Mouse (Mus musculus) granulocyte monocyte progenitor cell, adult 5-6 weeks (primary cell): ENCODE results near the gene Slc34a3. TPM values are rescaled to one million over a fixed set of nuclear protein-coding genes. Genes with fewer than 3 reads are reported as not detected.
A peak's percentile ranks its signal among the peaks of the same experiment; 100 is the strongest.

Experiments
- ATAC-seq: replicated peaks from 2 replicates; pipeline ENCODE4 v1.8.0; 2016; ENCODE audit warnings: mild to moderate bottlenecking, moderate TSS enrichment, inconsistent platforms; ENCODE audit not compliant: poor library complexity, severe bottlenecking
- total RNA-seq, 2 experiments: library from RNA; stranded (forward) in 1 of 2; stranded (reverse) in 1 of 2; fragments of 200-712, 200-1000 nt in 1 of 2; fragments of >200 nt in 1 of 2; fragmentation: Nextera tagmentation in 1 of 2; gene quantifications; 2 replicates each; pipeline ENCODE4 v1.2.3; 2014 to 2017

The Slc34a3 gene
- total RNA-seq, 2 experiments from 2014 or later, result not detected

DNA sequence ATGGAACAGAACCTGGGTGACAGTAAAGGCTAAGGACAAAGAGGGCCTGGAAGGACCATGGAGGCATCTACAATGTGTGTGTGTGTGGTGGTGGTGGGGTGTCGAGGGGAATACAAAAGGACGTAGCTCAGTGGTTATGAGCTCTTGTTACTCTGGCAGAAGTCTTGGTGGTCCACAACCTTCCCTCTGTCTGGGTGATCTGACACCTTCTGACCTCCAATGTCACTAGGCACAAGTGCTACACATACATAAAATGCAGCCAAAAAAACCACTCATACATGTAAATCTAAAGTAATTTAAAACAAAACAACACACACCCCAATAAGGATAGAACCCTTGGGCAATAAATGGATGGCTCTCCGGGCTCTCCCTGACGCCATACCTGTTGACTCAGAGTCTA, 6.8 kb downstream of the Slc34a3 start:
- no peak for ATAC-seq

DNA sequence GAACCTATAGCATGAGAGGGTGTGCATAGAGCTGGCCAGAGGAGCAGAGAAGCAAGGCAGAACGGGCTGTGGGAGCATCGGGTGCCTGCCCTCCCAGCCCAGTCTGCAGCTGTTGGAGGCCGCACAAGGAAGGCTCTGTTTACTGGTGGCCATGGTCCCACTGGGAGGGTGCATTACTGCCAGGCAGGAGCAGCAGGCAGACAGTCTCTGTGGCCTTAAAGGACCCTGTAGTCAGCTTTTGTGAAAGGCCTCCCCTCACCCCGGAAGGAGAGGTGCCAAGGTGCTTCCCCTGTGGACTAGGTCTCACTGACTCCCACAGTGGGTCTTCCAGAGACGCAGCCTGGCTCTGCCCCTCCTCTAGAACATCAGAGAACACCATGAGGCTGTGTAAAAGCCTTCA, 7.3 kb downstream of the Slc34a3 start:
- no peak for ATAC-seq

DNA sequence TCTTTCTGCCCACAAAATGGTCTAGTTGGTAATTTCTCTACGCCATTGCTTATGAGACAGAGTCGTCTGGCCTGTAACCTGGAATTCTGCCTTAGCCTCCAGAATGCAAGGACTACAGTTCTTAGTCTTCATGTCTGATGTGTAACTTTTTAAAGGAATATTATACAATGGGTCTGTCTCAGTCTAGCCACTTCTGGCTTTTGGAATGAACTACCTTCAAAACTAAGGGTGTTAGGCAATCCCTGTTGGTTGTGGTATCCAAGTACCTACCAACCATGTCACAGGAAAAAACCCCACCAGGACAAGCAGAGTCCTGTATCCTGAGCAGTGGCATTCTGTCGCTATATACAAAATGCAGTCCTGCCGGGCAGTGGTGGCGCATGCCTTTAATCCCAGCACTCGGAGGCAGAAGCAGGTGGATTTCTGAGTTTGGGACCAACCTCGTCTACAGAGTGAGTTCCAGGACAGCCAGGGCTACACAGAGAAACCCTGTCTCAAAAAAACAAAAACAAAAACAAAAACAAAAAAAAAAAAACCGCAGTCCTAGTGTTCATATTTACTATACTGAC, 8.3 kb downstream of the Slc34a3 start:
- ATAC-seq, result no peak

DNA sequence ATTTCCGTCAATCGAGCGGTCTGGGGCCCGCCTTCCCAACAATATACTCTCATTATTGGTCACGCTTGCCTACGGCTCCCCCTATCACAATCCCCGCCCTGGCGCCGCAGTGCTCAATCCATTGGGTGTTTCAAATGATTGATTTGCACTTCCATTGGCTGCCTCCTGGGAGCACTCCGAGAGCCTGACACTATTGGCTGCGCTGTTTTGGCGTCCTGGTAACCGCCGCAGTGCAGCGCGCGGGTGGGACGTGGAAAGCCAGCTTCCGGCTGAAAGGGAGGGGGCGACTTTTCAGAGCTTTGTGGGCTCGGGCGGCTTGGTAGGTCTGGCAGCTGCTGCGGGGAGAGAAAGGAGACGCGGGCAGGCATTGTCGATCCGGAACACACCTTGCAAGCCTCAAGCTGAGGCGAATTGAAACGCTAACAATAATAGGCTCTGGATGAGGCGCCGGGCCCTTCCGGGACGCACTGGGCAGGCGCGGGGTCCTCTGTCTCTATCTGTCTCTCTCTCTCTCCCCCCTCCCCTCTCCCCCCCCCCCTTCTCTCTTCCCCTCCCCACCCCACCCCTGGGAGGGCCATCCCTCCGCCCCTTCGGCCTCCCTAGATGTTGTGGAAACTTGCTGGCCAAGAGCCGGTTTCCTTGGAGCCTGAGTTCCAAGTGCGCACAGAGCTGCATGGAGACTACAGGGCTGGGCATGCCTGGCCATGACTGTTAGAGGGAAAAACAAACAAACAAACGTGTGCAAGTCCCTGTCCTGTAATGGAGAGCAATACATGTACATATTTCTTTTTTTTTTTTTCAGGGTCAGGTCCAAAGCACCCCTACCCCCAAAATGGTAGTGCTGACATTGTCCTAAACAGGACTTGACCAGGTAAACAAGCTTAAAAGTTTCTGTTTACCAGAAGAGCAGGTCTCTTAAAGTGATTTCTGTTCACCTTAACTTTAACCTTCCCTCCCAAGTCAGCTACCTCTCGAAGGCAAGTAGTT, 9.1 kb downstream of the Slc34a3 start:
- peak; percentile 66 for ATAC-seq

DNA sequence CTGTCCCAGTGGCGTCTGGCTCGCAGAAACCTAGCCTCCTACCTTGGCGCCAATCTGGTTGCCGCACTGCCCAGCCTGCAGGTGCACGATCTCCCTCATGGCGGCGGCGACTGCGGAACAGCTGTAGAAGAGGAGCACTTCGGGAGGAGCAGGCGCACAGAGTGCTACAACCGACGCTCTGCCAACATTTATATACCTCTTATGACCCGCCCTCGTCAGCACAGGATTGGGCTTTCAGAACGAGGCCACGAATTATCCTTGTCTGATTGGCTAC, 9.7 kb downstream of the Slc34a3 start, which contains the start of gene Tubb4b:
Tubb4b (minus strand) TSS at position 211 of the 274 bp plus-strand sequence.
- ATAC-seq, result peak; percentile 62; the same call in 1 of the 2 replicates

DNA sequence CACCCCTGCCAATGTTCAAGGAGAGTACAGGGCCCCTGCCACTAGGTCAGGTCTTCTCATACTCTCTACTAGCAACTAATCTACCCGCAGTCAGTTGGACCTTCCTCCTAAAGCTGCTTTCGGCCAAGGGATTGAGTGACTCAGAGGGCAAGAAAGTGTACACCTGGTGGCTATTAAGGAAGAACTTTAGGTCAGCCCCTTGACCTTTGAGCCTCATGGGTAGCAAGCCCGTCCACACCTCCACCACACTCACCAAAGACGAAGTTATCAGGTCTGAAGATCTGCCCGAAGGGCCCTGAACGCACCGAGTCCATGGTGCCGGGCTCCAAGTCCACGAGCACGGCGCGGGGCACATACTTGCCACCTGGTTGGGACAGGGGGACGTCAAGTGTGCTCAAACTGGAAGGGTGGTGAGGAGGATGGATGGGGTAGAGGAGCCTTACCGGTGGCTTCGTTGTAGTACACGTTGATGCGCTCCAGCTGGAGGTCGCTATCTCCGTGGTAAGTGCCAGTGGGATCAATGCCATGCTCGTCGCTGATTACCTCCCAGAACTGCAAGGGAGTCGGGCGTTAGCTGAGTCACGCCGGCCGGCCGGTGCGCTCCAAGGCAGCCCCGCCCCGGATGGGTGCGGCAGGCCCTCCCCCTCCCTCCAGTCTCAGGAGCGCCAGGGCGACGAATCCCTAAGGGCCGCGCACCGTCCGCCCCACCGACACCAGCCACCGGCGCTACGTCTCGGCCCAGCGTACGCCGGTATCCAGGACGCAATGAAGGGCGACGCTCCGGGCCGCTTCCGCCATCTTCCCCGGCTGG, 10.3 kb downstream of the Slc34a3 start:
- ATAC-seq, result peak; percentile 56

DNA sequence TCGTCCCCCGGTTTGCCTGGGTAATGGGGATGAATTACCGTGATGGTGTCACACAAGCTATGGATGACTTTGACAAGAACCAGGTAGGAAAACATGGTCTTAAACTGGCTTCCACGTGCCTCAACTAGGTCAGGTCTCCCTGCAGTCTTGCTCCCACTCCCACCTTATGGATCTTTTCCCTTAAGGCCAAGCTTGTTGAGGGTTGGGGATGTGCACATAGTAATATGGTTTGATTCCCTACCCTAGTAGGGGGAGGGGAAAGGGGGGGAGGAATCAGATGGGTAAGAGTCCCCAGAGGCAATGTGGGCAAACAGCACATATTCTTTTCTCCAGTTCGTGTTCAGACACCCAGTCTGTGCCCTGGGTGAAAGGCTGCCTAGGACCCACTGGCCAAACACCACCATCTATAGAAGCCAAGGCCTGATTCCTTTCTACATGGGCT, 12.8 kb downstream of the Slc34a3 start:
- ATAC-seq, result no peak

DNA sequence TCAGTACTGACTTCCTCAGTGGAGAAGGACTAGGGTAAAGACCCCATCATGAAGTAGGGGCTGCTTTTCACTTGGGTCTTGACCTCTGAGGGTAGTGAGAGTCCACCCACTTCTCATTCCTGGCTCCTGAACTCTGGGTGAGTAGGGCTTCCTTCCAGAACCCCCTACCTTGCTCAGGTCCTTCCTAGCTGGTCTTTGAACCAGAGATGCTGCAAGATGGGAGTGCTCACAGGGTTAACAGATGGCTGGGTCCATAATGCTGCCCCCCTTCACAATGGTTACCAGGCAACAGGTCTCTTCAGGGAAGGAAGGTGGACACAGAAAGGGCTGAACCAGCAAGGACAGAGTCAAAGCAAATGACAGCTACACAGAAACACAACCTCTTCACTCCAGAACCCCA, 15.7 kb downstream of the Slc34a3 start, which contains the start of gene Fam166a:
Fam166a (plus strand) TSS at position 301 of the 400 bp plus-strand sequence.
- no peak for ATAC-seq

DNA sequence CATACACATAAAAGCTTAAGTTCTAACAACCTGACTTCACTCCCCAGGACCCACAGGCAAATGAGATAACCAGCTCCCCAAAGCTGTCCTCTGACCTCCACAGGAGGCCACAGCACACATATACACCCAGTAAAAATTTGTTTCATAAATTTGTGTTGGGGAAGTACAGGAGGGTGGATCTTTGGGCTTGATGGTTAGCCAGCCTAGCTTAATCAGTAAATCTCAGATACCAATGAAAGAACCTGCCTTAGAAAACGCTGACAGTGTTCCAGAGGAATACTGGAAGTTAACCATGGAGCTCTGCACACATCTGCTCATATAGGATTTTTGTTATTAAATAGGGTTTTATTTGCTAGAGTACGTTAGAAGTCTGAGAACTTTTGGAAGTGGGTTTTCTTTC, 16.5 kb downstream of the Slc34a3 start:
- ATAC-seq, result no peak

DNA sequence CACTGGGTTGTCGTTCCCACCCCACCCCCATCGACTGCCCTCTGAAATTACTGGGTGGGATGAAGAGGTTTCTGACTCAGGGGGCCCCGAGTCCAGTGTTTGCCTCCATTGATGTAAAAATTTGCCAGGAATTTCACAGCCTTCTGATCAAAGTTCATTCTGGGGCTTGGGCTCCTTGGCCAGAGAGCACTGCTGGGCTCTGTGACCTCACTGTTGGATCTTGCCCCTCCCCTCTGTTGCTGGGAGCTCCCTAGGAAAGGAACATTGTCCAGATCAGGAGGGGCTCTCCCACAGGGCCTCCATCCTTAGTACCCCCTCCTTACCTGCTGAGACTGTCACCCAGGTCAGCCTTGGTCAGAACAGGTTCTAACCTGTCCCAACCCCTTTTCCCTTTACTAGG, 19.7 kb downstream of the Slc34a3 start, which contains the start of gene Stpg3:
Stpg3 (minus strand) TSS at position 194 of the 400 bp plus-strand sequence.
- no peak for ATAC-seq

DNA sequence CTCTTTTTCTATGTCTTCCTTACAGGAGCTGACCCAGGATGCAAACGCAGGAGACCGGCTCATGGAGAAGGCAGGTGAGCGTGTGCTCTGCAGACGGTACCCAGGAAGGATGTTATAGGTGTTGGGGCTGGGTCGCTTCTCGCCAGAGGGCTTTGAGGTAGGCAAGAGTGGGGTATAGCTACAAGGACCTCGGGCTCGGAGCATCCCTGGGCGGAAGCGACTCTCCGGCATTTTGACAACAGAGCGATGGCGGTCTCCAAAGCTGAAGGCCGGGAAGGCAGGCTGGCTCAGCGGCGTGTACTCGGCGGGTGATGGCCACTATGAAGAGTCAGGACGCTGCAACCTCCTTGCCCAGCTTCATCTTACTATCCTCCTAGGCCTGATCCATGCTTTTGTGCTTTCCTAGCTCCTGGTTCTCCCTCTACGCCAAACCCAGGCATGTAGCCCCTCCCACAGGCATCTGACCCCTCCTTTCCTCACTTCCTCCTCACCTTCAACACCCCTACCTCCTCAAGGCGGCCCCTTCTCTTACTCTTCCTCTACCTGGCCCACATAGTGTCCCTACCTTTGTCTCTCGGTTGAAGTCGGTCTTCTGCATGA, 20.8 kb downstream of the Slc34a3 start:
- no peak for ATAC-seq

DNA sequence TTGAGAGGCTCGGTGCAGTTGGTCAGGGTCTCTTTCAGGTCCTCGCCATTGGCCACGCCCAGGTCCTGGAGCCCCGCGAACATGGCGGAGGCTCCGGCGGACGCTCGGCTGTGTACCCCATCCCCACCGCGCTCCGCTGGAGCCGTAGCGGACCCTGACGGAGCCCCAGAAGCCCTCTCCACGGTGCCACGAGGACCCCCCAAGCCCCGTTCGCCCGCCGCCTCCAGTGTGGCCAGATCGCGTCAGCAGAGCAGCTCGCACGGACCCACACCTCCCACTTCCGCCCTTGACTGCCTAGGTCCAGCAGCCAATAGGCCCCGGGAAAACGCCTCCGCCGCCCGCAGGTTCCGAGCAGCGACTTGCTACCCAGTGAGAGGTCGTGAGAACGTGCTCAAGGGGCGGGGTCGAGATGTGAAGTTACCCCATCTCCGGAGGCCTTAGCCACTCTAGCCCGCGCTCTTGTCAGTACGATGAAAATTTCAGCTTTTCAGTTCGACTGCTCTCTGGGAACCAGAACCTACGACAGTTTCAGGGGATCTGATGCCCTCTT, 23.0 kb downstream of the Slc34a3 start, which contains the start of gene Nelfb:
Nelfb (minus strand) TSS at position 369 of the 550 bp plus-strand sequence.
- peak; percentile 95 for ATAC-seq

DNA sequence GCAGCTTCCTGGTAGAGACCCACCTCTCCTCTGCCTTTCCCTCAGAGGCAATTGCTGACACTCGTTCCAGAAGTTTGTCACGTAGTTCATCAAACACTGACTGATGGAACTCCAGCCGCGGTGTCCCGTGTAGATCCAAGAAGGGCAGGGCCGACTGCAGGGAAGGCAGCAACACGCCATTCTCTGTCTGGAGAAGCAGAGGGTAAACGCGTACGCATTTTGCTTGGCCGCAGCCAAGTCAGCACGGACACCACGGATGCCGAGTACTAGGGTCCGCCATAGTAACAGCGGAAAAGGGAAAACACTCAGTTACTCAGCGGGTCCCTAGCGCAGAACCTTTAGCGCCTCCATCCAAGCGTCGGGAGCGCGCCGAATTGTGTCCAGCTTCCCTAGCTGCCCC, 23.5 kb downstream of the Slc34a3 start:
- ATAC-seq, result no peak

DNA sequence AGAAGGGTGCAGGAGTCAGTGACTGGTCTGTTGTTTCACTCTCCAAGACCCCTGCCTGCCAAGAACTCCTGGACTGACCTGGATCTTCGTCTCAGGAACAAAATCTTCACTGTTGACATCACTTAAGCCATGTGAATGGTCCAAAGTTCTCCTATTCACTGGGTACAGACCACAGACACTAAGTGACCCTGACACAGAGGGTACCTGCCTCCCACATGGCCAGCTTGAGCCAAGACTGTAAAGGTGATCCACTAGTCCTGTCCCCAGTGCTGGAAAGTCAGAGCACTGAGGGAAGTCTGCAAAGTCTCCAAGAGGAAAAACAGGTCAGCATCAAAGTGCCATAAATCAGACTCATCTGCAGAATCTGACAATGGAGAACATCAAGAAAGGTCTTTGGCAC, 26.6 kb downstream of the Slc34a3 start:
- no peak for ATAC-seq

DNA sequence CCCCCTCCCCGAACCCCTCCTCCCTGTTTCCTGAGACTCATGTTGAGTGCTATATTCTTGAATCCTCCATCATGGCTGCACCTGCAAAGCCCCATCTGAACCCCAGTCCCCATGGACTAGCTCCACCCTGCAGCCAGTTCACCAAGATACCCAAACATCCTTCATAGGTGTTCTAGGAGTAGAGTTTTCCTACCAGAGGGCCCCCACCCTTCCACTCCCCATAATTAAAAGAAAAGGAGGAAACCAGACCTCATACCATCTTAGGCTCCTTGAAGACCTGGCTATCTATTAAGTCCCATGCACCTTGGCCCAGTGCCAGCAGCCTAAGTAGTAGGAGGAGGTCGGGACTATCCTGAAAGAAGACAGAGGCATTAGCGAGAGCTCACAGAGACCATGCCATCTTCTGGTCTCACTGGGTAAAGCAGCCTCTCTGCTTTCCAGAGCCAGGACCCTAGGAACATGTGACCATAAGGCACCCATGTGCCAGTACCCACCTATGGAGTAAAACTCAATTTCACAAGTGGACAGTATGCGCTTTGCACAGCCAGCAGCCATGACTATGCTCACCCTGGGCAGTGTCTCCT, 30.4 kb downstream of the Slc34a3 start:
- peak; percentile 49 for ATAC-seq

DNA sequence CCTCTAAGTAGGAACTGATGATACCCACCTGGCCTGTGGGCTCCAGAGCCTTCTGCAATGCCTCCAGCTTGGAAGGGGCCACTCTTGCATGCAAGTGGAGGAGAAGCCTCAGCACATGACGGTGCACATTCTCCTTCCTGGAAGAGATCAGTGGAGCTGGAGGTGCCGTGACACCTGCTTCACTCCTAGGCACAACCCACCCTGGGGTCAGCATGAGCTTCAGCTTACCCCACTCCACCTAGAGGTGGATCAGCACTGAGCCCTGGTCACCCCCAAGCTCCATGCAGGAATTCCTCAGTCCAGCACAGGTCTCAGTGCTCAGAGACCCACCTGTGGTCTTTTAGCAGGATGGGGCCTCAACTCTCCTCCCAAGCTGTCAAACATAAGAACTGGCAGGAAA, 33.5 kb downstream of the Slc34a3 start:
- ATAC-seq, result no peak

DNA sequence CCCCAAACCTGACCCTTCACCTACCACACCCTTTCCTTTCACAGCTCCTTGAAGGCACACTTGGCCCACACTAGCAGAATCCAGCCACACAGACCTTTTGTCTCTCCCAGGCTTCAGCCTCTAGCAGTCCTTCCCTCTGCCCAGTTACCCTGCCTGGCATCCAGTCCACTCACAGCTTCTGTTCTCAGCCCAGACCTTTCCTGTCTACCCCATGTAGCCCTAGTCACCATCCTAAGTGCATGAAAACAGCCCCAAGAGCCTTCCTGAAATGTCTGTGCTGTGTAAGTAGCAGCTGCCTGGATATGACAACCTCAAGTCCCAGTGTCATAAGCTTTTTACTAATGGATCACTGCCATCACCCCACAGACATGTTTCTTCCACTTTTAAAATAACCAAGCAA, 36.2 kb downstream of the Slc34a3 start:
- no peak for ATAC-seq

DNA sequence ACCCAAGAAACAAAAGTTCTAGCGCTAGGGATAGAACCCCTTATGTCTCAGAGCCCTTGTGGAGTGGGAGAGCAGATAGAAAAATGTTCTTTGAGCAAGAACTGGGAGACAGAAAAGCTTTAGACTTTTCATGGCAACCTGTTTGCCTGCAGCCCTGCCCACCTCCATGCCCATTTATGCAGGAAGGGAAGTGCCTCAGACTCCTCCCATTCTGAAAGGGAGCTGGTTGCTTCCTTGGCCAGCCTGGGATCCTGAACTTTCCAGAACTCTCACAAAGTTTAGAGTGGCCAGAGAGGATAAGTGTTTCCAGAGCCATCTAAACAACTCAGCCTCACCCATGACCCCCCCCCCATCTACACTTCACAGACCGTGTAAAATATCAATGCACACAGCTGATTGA, 37.0 kb downstream of the Slc34a3 start:
- ATAC-seq, result no peak

DNA sequence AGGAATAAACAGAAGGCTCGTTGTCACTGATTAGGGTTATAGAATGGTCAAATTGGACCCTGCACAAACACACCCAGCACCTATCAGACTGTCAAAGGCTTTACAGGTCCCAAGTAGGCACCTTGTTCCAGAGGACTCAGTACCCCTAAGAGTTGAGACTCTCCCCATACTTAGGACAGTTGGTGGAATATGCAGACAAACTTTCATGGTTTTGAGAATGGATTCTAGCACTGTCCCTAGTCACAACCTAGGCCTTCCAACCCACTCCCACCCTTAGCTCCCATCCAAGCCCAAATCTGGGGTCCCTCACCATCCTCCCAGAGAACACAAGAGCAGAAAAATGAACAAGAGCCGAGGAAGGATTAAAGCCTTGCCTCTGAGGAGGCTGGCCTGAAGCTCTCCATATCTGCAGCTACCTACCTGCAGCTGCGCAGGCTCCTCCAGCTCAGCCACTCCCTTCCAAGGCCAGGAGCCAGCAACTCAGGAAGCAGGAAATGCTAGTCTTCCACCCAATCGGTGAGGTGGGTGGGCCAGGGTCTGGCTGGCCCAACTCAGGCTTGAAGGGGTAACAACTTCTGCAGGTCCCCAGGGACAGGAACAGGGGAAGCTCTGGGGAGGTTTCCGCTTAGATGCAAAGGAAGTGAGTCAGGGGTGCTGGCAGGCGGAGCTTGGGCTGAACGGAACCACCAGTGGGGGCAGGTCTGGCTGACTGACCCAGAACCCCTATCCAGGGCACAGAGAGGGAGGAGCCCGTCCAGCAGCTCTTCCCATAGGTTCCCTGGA, 37.8 kb downstream of the Slc34a3 start, which contains the start of gene Tor4a:
Tor4a (minus strand) TSS at position 715 of the 783 bp plus-strand sequence.
- ATAC-seq, result peak; percentile 63
